Mouse (Mus musculus) frontal cortex, adult 2 months (tissue): ENCODE results near the gene Ehbp1l1. TPM values are rescaled to one million over a fixed set of nuclear protein-coding genes. Genes with fewer than 3 reads are reported as not detected.

Experiments
- DNase-seq, 2 experiments: peaks; one replicate each; pipeline ENCODE4 v3.0.0; 2022; ENCODE audit warnings: low spot score in 1 of 2; ENCODE audit errors: extremely low spot score in 1 of 2
- polyA plus RNA-seq: library from polyadenylated mRNA; depleted of rRNA; stranded (reverse); fragments of >200 nt; gene quantifications from 2 replicates; pipeline ENCODE4 v1.2.3, GENCODE M21; 2012; rRNA removed

Gene Ehbp1l1
- polyA plus RNA-seq, 1 experiment: 18.8 TPM

GRCm38 (mm10) chr19:5684985-5685384 lies 41.1 kb downstream of the Ehbp1l1 start:
- no peak for DNase-seq

- DNase-seq: no peak
Measured at GRCm38 (mm10) chr19:5684236-5684635, 41.9 kb downstream of the Ehbp1l1 start.

- DNase-seq: no peak
Measured at GRCm38 (mm10) chr19:5680432-5680831, 45.7 kb downstream of the Ehbp1l1 start.

DNA sequence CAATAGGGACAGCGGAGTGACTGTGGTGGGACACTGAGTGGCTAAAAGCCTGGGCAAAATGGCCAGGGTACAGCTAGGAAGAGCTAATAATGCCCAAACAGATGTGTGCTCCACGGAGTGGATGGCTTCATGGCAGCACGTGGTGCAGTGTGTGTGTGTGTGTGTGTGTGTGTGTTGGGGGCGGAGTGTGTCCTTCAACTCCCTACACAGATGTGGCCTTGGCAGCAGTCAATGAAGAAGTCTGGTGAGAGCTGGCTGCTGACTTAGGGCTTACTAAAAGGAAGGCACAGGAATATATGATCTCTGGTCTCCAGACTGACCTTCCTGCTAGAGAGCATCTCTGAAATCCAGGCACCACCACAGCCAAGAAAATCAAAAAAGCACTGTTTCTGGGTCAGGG lies 57.7 kb downstream of the Ehbp1l1 start:
- DNase-seq: no peak

DNA sequence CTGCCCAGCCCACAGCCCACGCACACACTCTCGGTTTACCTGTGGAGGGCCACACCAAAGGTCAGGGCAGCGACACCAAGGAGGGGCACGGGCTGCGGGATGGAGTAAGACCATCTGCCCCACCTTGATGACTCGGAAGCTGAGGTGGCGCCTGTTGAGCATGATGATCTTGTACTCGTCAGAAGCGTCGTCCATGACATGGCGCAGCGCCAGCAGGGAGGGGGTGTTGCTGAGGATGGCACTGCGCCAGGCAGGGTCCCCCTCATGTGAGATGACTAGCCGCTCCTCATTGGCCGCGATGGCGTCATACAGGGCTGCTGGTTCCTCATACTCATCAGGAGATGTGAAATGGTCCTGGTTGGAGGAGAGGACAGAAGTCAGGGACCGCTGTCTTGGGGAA lies 59.7 kb downstream of the Ehbp1l1 start:
- no peak for DNase-seq

DNA sequence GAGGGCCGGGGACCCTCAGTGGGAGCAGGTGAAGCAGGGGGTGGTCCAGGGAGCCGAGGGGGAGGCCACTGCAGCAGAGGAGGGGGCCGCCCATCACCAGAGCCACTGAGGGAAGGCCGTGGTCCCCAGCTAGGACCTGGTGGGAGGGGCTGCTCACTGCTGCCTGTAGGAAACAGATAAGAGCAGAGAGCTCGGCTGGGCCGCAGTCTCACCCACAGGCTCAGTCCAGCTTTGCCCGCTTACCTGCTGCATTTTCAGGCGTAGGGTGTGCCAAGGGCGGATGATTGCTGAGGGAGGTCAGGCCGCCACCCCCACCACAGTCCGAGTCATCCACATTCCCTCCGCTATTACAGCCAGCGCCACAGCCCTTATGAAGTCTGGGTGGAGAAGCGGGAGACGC lies 60.7 kb downstream of the Ehbp1l1 start:
- DNase-seq: no peak

- DNase-seq: no peak
Measured at GRCm38 (mm10) chr19:5664669-5665257, 61.4 kb downstream of the Ehbp1l1 start.

DNA sequence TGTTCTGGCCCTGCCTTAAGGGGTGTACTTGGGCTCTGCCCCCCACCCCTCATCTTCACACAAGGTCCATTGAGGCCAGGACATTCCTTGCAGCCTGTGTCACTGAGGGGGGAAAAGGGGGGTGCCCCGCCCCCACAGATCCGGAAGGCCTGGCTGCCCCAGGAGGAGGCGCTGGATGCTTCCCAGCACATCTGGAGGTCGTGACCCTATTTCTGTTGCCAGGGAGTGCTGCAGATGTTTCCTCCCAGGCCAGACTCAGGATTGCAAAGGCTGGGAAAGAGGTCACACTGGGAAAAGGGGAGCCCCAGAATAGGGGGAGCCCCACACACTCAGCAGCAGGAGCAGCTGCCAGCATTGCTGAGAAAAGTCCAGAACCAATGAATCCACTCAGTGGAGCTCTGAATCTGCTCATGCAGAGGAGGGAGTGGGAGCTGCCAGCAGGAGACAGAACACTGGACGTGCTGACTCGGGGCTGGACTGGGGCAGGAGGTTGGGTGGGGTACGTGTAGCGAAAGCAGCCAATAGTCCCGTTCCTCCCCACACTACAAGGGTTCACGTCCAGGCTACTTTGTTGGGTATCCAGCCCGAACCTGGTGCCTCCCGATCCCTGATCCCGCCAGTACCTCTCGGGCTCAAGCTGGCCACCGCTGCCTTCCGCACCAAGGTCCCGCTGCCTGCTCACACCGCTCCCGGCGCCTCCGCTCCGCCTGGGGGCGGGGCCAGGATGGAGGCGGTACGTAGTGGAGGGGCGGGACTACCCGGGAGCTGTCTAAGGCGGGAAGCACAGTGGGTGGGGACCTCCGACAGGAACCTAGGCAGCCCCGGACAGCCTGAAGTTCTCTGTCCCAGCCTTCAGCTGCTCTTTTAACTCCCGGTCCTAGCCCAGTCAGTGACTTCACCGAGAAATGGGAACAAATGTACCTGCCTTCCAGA lies 62.9 kb downstream of the Ehbp1l1 start, which contains the start of gene Sipa1:
TSS of gene Sipa1 (minus strand) at position 727 of the 933 bp plus-strand sequence.
- peak in 1 of 2 experiments; percentile 73 for DNase-seq

DNA sequence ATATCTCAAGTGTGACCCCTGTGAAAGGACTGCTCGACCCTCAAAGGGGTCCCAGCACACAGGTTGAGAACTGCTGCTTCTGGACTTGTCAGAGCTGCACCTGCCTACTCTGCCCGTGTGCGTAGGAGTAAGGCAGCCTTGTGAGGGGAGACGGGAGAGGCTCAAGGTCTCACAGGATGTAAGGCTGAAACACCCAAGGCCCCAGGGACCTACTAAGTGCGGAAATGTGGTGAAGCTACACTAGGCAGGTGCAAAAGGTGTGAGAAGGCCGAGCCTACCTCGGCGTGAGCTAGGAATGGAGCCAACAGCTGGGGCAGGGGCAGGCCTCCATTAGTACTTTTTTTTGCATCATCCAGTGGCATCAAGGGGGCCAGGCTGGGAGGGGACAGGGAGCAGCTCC lies 63.8 kb downstream of the Ehbp1l1 start:
- no peak for DNase-seq

DNA sequence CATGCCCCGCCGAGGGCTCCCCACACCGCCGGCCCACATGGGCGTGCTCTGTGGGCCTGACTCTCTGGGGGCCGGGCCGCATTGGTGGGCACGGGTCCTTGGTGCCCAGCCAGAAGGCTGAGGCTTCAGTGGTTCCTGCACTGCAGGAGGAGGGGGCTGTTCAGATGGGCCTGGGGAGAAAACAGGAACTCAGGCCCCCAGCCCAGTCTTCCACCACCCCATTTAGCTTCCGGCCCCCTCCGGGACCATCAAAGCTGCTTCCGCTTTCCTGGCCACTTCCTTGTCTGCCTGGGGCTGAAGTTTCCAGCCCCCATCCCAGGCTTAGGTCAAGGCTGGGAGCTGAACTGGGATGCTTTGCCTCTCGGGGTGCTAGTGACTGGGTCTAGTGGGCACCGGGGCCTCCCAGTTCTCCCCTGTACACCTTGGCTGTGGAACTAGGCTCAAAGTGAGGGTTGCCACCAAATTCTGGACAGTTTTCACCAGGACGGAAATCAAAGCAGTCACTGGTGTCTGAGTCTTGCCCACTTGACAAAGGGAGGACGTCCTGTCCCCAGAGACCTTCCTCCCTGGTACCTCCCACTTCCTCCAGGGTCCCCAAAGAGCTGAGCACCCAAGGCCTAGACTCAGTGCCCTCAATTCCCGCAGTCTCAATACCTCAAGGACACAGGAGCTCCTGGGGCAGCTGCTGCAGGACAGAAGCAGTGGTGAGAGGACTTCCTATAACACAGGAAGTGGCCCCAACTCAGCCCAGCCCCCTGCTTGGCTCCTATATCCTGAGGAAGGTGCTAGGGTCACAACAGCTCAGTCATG lies 65.0 kb downstream of the Ehbp1l1 start:
- DNase-seq: peak in 1 of 2 experiments; percentile 20

Other genes starting within 250 kb of the Ehbp1l1 start
- gene Mus81, start 237.9 kb downstream of the Ehbp1l1 start, polyA plus RNA-seq: 42.4 TPM in 2 replicates
- 1,335 and 1,444 TPM in 2 replicates for gene Cfl1, start 235.9 kb downstream of the Ehbp1l1 start, polyA plus RNA-seq
- gene 1700020D05Rik, start 222.5 kb downstream of the Ehbp1l1 start, polyA plus RNA-seq: 5.4 and 5.9 TPM in 2 replicates
- 152 and 164 TPM in 2 replicates for gene Snx32, start 215.8 kb downstream of the Ehbp1l1 start, polyA plus RNA-seq
- gene Ovol1, start 165.7 kb downstream of the Ehbp1l1 start, polyA plus RNA-seq: 0.04 TPM in 2 replicates
- gene Ap5b1, start 158.3 kb downstream of the Ehbp1l1 start, polyA plus RNA-seq: 2.5 and 2.8 TPM in 2 replicates
- gene Rnaseh2c, start 124.4 kb downstream of the Ehbp1l1 start, polyA plus RNA-seq: 50.2 and 56.5 TPM in 2 replicates
- gene Kat5, start 116.1 kb downstream of the Ehbp1l1 start, polyA plus RNA-seq: 109 and 111 TPM in 2 replicates
- 32.6 and 33.4 TPM in 2 replicates for gene Rela, start 88.8 kb downstream of the Ehbp1l1 start, polyA plus RNA-seq
- gene Sipa1, start 62.6 kb downstream of the Ehbp1l1 start, polyA plus RNA-seq: 18.0 and 24.0 TPM in 2 replicates
- gene Map3k11, start 37.6 kb downstream of the Ehbp1l1 start, polyA plus RNA-seq: 18.9 and 20.4 TPM in 2 replicates
- 68.4 and 72.5 TPM in 2 replicates for gene Pcnx3, start 37.4 kb downstream of the Ehbp1l1 start, polyA plus RNA-seq
- 0.22 and 0.27 TPM in 2 replicates for gene Kcnk7, start 21.9 kb downstream of the Ehbp1l1 start, polyA plus RNA-seq
- gene Fam89b, start 3.3 kb upstream of the Ehbp1l1 start, polyA plus RNA-seq: 56.1 and 65.8 TPM in 2 replicates
- gene Ltbp3, start 14.6 kb upstream of the Ehbp1l1 start, polyA plus RNA-seq: 81.5 and 87.8 TPM in 2 replicates
- gene Scyl1, start 45.1 kb upstream of the Ehbp1l1 start, polyA plus RNA-seq: 111 and 120 TPM in 2 replicates
- gene Frmd8, start 149.0 kb upstream of the Ehbp1l1 start, polyA plus RNA-seq: 13.1 and 15.6 TPM in 2 replicates
- 7.8 and 8.7 TPM in 2 replicates for gene Slc25a45, start 151.5 kb upstream of the Ehbp1l1 start, polyA plus RNA-seq
- gene Tigd3, start 167.8 kb upstream of the Ehbp1l1 start, polyA plus RNA-seq: 4.6 and 4.9 TPM in 2 replicates
- 106 and 118 TPM in 2 replicates for gene Dpf2, start 186.7 kb upstream of the Ehbp1l1 start, polyA plus RNA-seq
- gene Cdc42ep2, start 198.5 kb upstream of the Ehbp1l1 start, polyA plus RNA-seq: 7.7 and 9.1 TPM in 2 replicates
- gene Pola2, start 237.9 kb upstream of the Ehbp1l1 start, polyA plus RNA-seq: 14.2 and 14.3 TPM in 2 replicates